Mouse (Mus musculus) forebrain, embryonic 11.5 days (tissue): Measurements from ENCODE around the gene Plin5. TPM values are rescaled to one million over a fixed set of nuclear protein-coding genes. Genes with fewer than 3 reads are reported as not detected.
"Not testable (repeated sequence)": the region's sequence is repeated elsewhere in the genome, so short reads cannot be mapped to it uniquely, and the experiment has no call there.

Experiments
- ATAC-seq: fragments of 200-750 bp; cut with Nextera tagmentation; replicated peaks from 2 replicates; pipeline ENCODE4 v1.8.0; 2017; ENCODE audit warnings: moderate TSS enrichment; ENCODE audit not compliant: low FRiP score
- DNase-seq: peaks from one replicate; pipeline ENCODE4 v3.0.0-alpha.2; 2017; ENCODE audit warnings: low spot score
- H3K27ac ChIP-seq: fragments of 300-500 bp; sonication (generic); 2 replicates; pipeline ENCODE4 v1.5.1; 2014; ENCODE audit warnings: low read depth, low read length
- H3K27me3 ChIP-seq: fragments of 300-500 bp; sonication (generic); 2 replicates; pipeline ENCODE4 v1.6.1; 2014; ENCODE audit warnings: mild to moderate bottlenecking, low read length, mixed read lengths; ENCODE audit not compliant: control insufficient read depth, insufficient read depth
- H3K36me3 ChIP-seq: fragments of 300-500 bp; sonication (generic); 2 replicates; pipeline ENCODE4 v1.6.1; 2014; ENCODE audit warnings: mild to moderate bottlenecking, low read length, moderate library complexity, mixed read lengths; ENCODE audit not compliant: control insufficient read depth, insufficient read depth
- H3K4me1 ChIP-seq: fragments of 300-500 bp; sonication (generic); replicated peaks from 2 replicates; pipeline ENCODE4 v1.6.1; 2014; ENCODE audit warnings: low read length, mixed read lengths; ENCODE audit not compliant: control insufficient read depth, insufficient read depth
- H3K4me2 ChIP-seq: fragments of 300-500 bp; sonication (generic); 2 replicates; pipeline ENCODE4 v1.6.1; 2014; ENCODE audit warnings: low read depth, mild to moderate bottlenecking, low read length, moderate library complexity, mixed read lengths; ENCODE audit not compliant: severe bottlenecking
- H3K4me3 ChIP-seq: fragments of 300-500 bp; sonication (generic); 2 replicates; pipeline ENCODE4 v1.5.1; 2014; ENCODE audit warnings: low read depth, low read length
- H3K9ac ChIP-seq: fragments of 300-500 bp; sonication (generic); 2 replicates; pipeline ENCODE4 v1.6.1; 2014; ENCODE audit warnings: low read length
- H3K9me3 ChIP-seq: fragments of 300-500 bp; sonication (generic); 2 replicates; pipeline ENCODE4 v1.6.1; 2016; ENCODE audit warnings: low read length, mixed read lengths; ENCODE audit not compliant: control insufficient read depth
- WGBS: fragments of 180-500 bp; shearing (Covaris S2); extraction: QIAGEN DNeasy Blood & Tissue Kit; methylation state at CpG from one replicate; pipeline ENCODE4 v1.1.7; 2014; 5-methylcytosine and 5-hydroxymethylcytosine counted together
- polyA plus RNA-seq: library from polyadenylated mRNA; unstranded; fragments of >200 nt; fragmentation: Nextera tagmentation; extraction: Ambion mirVana; gene quantifications from 2 replicates; pipeline ENCODE4 v1.2.1, GENCODE M21; 2014

The Plin5 gene
- polyA plus RNA-seq, 1 experiment from 2014 or later, result 0.21 TPM

GRCm38 (mm10) chr17:56077523-56077922 is 39.9 kb downstream of the Plin5 start:
- WGBS, result 91% methylated on average over 5 of the region's 5 CpGs

GRCm38 (mm10) chr17:56074827-56075208 is 42.6 kb downstream of the Plin5 start, which contains the start of gene Ubxn6:
Gene Ubxn6, minus strand, starts transcription at chr17:56075028.
- H3K27me3 ChIP-seq, result no peaks in the 10 kb centered on the region
- WGBS, result under 1% methylated on average over 35 of the region's 35 CpGs

More at GRCm38 (mm10) chr17:56077523-56077922, 39.9 kb downstream of the Plin5 start:
- Histone ChIP-seq H3K4me3 (no peak overlapping the region), H3K4me2 (no peak overlapping the region), H3K9ac (no peak overlapping the region), H3K9me3 (no peaks in the 10 kb centered on the region), H3K27ac (no peak overlapping the region), H3K4me1 (peaks cover 30% of the 10 kb centered on the region), H3K36me3 (no peaks in the 10 kb centered on the region), H3K27me3 (no peaks in the 10 kb centered on the region)
- ATAC-seq (no peak), DNase-seq (no peak)

DNA sequence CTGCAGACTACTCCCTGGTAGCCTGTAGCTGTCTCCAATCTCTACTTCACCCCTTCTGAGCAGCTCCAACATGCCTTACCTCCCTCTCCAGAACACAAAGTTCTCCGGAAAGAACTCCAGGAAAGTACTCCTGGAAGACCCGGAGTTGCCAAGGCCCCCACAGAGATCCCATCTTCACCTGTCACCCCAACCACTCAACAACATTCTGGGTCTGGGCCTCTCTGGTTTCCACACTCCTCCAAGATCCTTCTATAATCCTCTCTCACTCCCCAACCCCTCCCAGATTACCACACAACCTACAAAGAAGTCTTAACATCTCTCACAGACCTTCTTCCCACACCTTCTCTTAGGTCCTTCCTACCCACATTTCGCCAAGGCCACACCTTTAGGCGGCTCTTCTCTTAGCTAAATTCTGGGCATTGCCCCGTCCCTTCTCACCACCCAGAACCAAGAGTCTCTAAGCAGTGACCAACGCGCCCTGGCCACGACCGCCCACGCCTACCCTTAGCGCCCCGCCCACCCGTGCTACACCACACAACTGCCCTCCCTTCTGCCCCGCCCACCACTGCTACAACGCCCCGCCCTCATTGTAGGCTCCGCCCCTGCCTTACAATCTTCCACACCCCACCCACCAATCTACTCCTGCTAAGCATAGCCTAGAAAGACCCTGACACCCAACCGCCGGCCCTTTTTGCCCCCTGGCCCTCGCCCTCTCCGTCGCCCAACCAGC is 43.1 kb downstream of the Plin5 start:
- peak; percentile 23 for ATAC-seq
- Histone ChIP-seq H3K36me3 (peaks cover 9% of the 10 kb centered on the region; the same call in 1 of the 2 replicates), H3K4me2 (peak overlapping the region; percentile 57), H3K4me3 (peak overlapping the region; percentile 58), H3K27ac (peak overlapping the region; percentile 91), H3K4me1 (peaks cover 13% of the 10 kb centered on the region; the same call in 1 of the 2 replicates), H3K9ac (peak overlapping the region; percentile 77), H3K9me3 (no peaks in the 10 kb centered on the region), H3K27me3 (no peaks in the 10 kb centered on the region)
- peak; percentile 92 for DNase-seq
- WGBS, result 8% methylated on average over 22 of the region's 22 CpGs

More at GRCm38 (mm10) chr17:56074827-56075208, 42.6 kb downstream of the Plin5 start, which contains the start of gene Ubxn6:
- peak within 1 kb of the TSS; percentile 91 for H3K27ac ChIP-seq
- DNase-seq (peak; percentile 98), ATAC-seq (peak; percentile 66)
- no peaks in the 10 kb centered on the region for H3K9me3 ChIP-seq
- peak within 1 kb of the TSS; percentile 77 for H3K9ac ChIP-seq
- H3K4me2 ChIP-seq, result peak within 1 kb of the TSS; percentile 57
- peak within 1 kb of the TSS; percentile 58 for H3K4me3 ChIP-seq
- peaks cover 13% of the 10 kb centered on the region; the same call in 1 of the 2 replicates for H3K4me1 ChIP-seq
- H3K36me3 ChIP-seq, result peaks cover 4% of the 10 kb centered on the region; the same call in 1 of the 2 replicates

- ATAC-seq (no peak), DNase-seq (no peak)
- Histone ChIP-seq H3K36me3 (peaks cover 19% of the 10 kb centered on the region; the same call in 1 of the 2 replicates), H3K9ac (no peak overlapping the region), H3K4me2 (no peak overlapping the region), H3K27me3 (no peaks in the 10 kb centered on the region), H3K27ac (no peak overlapping the region), H3K4me3 (no peak overlapping the region), H3K9me3 (no peaks in the 10 kb centered on the region), H3K4me1 (peaks cover 13% of the 10 kb centered on the region; the same call in 1 of the 2 replicates)
- 87% methylated on average over 5 of the region's 5 CpGs for WGBS
Measured at GRCm38 (mm10) chr17:56072243-56072642, 45.2 kb downstream of the Plin5 start.

DNA sequence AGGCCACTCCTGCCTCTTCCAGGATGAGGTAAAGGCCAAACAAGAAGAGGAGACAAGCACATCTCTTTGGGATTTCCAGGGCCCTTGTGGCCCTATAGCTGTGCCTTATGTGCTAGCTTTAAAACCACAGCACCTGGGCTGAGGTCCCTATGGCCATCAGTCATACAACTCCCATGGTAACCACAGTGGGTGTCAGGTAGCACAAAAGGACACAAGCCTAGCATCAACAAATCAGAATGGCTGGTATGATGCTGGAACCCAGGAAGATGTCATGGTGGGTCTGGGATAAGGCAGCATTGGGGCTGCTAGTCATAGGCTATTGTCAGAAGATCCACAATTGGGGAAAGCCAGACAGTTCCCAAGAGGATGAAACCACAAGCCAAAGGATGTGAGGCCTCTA is 46.3 kb downstream of the Plin5 start:
- Histone ChIP-seq H3K9me3 (no peaks in the 10 kb centered on the region), H3K9ac (no peak overlapping the region), H3K36me3 (peaks cover 22% of the 10 kb centered on the region; the same call in 1 of the 2 replicates), H3K4me2 (no peak overlapping the region), H3K4me3 (no peak overlapping the region), H3K27me3 (no peaks in the 10 kb centered on the region), H3K27ac (no peak overlapping the region), H3K4me1 (peaks cover 13% of the 10 kb centered on the region; the same call in 1 of the 2 replicates)
- DNase-seq (no peak), ATAC-seq (no peak)

DNA sequence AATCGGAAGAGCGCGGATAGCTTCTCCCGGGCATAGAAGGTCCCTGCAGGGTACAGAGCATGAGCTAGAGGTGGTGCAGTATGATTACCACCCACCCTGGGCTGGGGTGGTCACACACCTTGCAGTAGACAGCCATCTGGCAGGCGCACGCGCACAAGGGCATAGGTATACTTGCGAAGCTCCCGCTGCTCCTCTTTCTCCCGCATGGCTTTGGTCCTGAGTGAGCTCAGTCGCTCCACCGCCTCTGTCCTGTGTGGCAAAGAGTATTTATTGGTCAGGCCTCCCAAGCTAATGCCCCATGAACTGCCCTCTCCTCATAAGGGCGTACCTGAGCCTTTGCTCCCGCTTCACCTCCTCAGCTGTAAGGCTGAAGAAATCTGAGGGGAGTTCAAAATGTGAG is 48.3 kb downstream of the Plin5 start:
- DNase-seq (no peak), ATAC-seq (no peak)
- Histone ChIP-seq H3K9me3 (no peaks in the 10 kb centered on the region), H3K36me3 (peaks cover 40% of the 10 kb centered on the region), H3K9ac (no peak overlapping the region), H3K27ac (no peak overlapping the region), H3K4me1 (0 out of 2 replicates have a peak, but pooled peaks cover 3% of the 10 kb centered on the region), H3K4me3 (no peak overlapping the region), H3K27me3 (no peaks in the 10 kb centered on the region), H3K4me2 (no peak overlapping the region)
- 94% methylated on average over 14 of the region's 14 CpGs for WGBS

DNA sequence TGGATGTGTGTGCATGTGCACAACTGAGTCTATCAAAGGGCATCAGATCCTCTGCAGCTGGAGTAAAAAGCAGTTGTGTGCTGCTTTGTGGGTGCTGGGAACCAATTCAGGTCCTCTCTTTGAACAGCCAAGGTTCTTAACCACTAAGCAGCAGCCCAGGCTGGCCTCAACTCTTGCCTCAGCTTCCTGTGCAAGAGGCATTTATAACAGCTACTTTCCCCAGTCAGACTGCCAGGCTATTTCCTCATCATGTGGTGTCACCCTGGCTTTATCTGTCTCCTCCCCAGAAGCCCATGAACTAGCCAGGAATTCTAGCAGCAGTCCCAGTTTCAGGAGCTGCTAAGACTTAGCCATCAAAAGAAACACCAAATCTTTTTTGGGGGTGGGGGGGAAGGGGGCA is 50.9 kb downstream of the Plin5 start:
- no peak overlapping the region for H3K27ac ChIP-seq
- no peak overlapping the region for H3K9ac ChIP-seq
- ATAC-seq, result no peak
- no peaks in the 10 kb centered on the region for H3K9me3 ChIP-seq
- peaks cover 60% of the 10 kb centered on the region for H3K36me3 ChIP-seq
- H3K4me3 ChIP-seq, result no peak overlapping the region
- DNase-seq, result no peak
- H3K4me1 ChIP-seq, result no peaks in the 10 kb centered on the region
- no peaks in the 10 kb centered on the region for H3K27me3 ChIP-seq
- no peak overlapping the region for H3K4me2 ChIP-seq

GRCm38 (mm10) chr17:56065715-56066114 is 51.7 kb downstream of the Plin5 start:
- H3K9ac ChIP-seq, DNase-seq, H3K4me2 ChIP-seq, H3K9me3 ChIP-seq, H3K27me3 ChIP-seq, H3K4me3 ChIP-seq, H3K27ac ChIP-seq, H3K4me1 ChIP-seq, ATAC-seq: not testable (repeated sequence)
- H3K36me3 ChIP-seq, result peaks cover 66% of the 10 kb centered on the region
- WGBS, result 86% methylated on average over 6 of the region's 6 CpGs

DNA sequence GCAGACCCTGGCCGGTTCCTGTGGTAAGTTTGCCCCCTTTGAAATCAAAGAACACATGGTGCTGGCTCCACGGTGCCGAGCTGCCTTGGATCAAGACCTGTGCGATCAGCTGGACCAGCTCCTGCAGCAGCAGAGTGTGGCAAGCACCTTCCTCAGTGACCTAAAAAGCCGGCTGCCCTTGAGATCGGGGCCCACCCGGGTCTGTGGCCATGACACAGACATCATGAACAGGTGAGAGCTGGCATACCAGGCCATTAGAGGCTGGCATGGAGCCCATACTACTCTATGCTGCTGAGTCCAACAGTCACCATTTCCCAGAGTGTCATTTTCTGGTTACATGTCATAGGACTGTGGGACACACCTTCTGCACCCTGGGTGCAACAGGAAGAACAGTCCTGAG is 55.3 kb downstream of the Plin5 start:
- Histone ChIP-seq H3K4me1 (no peaks in the 10 kb centered on the region), H3K36me3 (peaks cover 75% of the 10 kb centered on the region), H3K9me3 (no peaks in the 10 kb centered on the region), H3K9ac (no peak overlapping the region), H3K4me2 (no peak overlapping the region), H3K27me3 (no peaks in the 10 kb centered on the region), H3K27ac (no peak overlapping the region), H3K4me3 (no peak overlapping the region)
- DNase-seq, result no peak
- 95% methylated on average over 7 of the region's 7 CpGs for WGBS
- no peak for ATAC-seq
